Mouse (Mus musculus): ENCODE results near the gene Hist2h2ac.
A peak's percentile ranks its signal among the peaks of the same experiment; 100 is the strongest.

- TF ChIP-seq CTCF (IDR thresholded peaks at IDR 0.05; ENCODE audit: low read depth, low read length) (no peak), POLR2A (IDR thresholded peaks at IDR 0.05; ENCODE audit: insufficient read depth, low read length) (peak; percentile 100), EP300 (IDR thresholded peaks at IDR 0.05; ENCODE audit: insufficient read depth, low read depth, low read length) (0 out of 2 replicates have a peak, but pooled peaks have one; percentile 17)
These were observed 49.1 kb upstream of the Hist2h2ac start, which contains the start of gene Hist2h2bb for GRCm38 (mm10) chr3:96269511-96270474.

Measured in ES-Bruce4 (cell line).